Mouse (Mus musculus) testis, adult 2 months (tissue): ENCODE results near the gene Cyba. TPM values are rescaled to one million over a fixed set of nuclear protein-coding genes. Genes with fewer than 3 reads are reported as not detected.

ENCODE experiments used
- H3K27ac ChIP-seq: fragments of 200-500 bp; 2 replicates; pipeline ENCODE4 v1.5.1; 2012; ENCODE audit warnings: low read depth, low read length; ENCODE audit not compliant: control insufficient read depth, insufficient read depth
- H3K27me3 ChIP-seq: fragments of 200-500 bp; 2 replicates; pipeline ENCODE4 v1.6.1; 2012; ENCODE audit warnings: mild to moderate bottlenecking, low read length, moderate library complexity; ENCODE audit not compliant: control insufficient read depth, insufficient read depth
- H3K36me3 ChIP-seq: fragments of 200-500 bp; 2 replicates; pipeline ENCODE4 v1.6.1; 2012; ENCODE audit warnings: mild to moderate bottlenecking, low read length; ENCODE audit not compliant: control insufficient read depth, insufficient read depth
- H3K4me1 ChIP-seq: fragments of 200-500 bp; 2 replicates; pipeline ENCODE4 v1.6.1; 2012; ENCODE audit warnings: low read length; ENCODE audit not compliant: control insufficient read depth, insufficient read depth
- H3K4me3 ChIP-seq: fragments of 200-500 bp; 2 replicates; pipeline ENCODE4 v1.5.1; 2012; ENCODE audit warnings: low read depth, mild to moderate bottlenecking, low read length, moderate library complexity, mixed read lengths; ENCODE audit not compliant: control insufficient read depth
- CTCF ChIP-seq: fragments of 200-500 bp; IDR thresholded peaks from 2 replicates; pipeline ENCODE4 v1.5.1; 2012; ENCODE audit warnings: low read depth, mild to moderate bottlenecking, inconsistent platforms, low read length, moderate library complexity; ENCODE audit not compliant: control insufficient read depth, insufficient read depth, insufficient replicate concordance
- POLR2A ChIP-seq: fragments of 200-500 bp; IDR thresholded peaks from 2 replicates; pipeline ENCODE4 v1.6.1; 2012; ENCODE audit warnings: low read depth, mild to moderate bottlenecking, inconsistent platforms, low read length, moderate library complexity; ENCODE audit not compliant: control insufficient read depth
- polyA plus RNA-seq: library from polyadenylated mRNA; depleted of rRNA; stranded (reverse); fragments of >200 nt; gene quantifications from 2 replicates; pipeline ENCODE4 v1.2.3, GENCODE M21; 2012

Cyba gene
- polyA plus RNA-seq, 1 experiment, result 8.0 TPM

DNA sequence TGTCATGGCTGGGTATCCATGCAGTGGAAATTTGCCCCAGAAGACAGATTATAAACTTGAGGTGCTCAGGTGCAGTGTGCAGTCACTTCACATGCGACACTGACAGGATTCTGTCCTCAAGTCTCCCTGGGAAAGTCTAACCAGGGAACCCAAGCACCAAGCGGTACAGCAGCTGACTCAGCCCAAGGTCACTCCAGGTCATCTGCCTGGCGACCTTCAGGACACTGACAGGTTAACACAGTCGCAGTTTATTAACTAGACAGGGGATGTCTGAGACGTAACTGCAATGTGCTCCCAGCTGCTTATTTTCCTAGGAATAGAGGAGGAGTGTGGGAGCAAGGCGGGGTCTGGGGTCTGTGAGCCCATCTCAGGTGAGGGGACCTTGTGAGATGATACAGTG lies 36.7 kb upstream of the Cyba start:
- Histone ChIP-seq H3K4me1 (peaks cover 4% of the 10 kb centered on the region), H3K27me3 (no peaks in the 10 kb centered on the region), H3K27ac (no peak overlapping the region), H3K4me3 (no peak overlapping the region), H3K36me3 (no peaks in the 10 kb centered on the region; the same call in none of the 2 replicates)
- TF ChIP-seq CTCF (no peak), POLR2A (no peak)

DNA sequence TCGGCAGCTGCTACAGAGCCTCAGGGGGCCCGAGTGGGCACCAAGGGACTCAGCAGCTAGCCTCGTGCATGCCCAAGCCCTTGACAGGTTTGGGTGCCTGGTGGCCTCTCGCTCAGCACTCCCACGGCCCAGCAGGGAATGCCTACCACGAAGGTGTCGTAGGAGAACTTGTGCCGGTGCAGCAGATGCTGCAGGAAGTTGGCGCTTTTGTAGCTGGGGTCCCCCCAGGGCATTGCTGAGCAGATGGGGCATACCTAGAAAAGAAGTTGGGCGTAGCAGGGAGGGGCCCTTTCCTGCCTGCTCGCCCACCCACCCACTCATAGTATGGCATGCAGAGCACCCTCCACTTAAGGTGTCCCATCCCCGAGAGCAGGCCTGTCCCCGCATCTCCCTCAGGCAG lies 35.1 kb upstream of the Cyba start:
- TF ChIP-seq POLR2A, result no peak
- TF ChIP-seq CTCF, result no peak
- Histone ChIP-seq H3K27me3 (no peaks in the 10 kb centered on the region), H3K36me3 (no peaks in the 10 kb centered on the region; the same call in 1 of the 2 replicates), H3K4me1 (no peaks in the 10 kb centered on the region), H3K4me3 (no peak overlapping the region), H3K27ac (no peak overlapping the region)

DNA sequence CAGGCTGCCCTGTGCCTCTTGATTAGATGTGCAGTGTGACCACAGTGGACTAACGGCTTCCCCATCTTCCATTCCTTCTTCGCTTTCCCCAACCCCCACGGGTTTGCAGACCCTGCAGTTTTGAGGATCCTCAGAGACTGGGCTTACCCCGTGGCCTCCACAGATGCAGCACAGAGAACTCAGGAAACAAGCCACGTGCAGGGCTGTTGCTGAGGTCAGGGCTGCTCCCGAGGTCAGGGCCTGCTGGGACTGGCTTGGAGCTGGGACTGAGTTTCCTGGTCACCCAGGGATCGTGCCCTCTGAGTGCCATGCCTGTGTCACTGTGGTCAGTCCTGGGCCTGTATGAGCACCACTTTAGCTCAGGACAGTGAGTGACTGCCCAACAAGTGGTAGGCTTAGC lies 32.3 kb upstream of the Cyba start:
- no peak for TF ChIP-seq POLR2A
- no peak for TF ChIP-seq CTCF
- Histone ChIP-seq H3K27ac (no peak overlapping the region), H3K27me3 (no peaks in the 10 kb centered on the region), H3K4me1 (peaks cover 11% of the 10 kb centered on the region), H3K36me3 (no peaks in the 10 kb centered on the region; the same call in 1 of the 2 replicates), H3K4me3 (no peak overlapping the region)

DNA sequence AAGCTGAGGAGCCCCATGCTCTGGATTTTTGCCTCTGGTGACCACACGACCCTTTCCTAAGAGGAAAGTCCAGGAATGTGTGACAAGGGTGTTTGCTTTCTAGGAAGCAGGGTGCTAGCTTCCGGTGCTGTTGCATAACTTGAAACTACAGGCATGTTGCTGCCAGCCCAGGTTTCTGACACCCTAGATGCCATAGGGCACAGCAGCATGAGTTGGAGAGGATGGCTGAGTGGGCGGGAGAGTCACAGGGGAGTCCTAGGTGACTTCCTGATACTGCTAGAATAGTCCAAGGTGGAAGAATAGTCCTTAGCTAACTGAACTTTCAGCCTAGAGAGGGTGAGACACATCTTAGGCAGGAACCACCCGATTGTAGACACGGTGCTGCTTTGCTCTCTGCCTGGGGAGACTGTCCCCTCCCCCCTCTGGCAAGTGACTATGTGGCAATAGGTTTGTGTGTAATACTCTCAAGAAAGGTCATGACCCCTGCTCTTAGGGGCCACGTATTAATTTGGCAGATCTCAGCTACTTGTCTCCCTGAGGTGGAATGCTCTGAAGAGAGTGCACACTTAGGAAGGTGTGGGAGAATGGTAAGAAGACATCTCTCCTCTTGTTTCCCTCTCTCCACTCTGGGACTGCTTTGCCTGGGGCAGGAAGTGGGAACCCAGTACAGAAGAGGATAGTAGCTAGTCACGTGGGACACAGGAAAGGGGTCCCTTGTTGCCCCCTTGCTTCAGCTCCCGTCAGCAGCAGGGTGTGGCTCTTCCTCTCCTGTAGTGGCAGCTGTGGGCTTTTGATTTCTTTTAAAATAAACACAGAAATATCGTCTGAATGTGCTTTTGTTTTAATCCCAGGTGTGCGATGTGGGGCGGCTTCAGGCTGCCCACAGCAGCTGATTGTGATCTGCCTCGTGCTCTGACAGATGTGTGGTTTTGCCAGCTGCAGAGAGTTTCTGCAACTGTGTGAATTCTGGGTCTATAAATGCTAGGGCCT lies 31.2 kb upstream of the Cyba start:
- H3K36me3 ChIP-seq, result no peaks in the 10 kb centered on the region; the same call in 1 of the 2 replicates
- H3K4me1 ChIP-seq, result peaks cover 17% of the 10 kb centered on the region
- no peak for TF ChIP-seq POLR2A
- TF ChIP-seq CTCF, result no peak
- no peaks in the 10 kb centered on the region for H3K27me3 ChIP-seq
- no peak overlapping the region for H3K27ac ChIP-seq
- no peak overlapping the region for H3K4me3 ChIP-seq

DNA sequence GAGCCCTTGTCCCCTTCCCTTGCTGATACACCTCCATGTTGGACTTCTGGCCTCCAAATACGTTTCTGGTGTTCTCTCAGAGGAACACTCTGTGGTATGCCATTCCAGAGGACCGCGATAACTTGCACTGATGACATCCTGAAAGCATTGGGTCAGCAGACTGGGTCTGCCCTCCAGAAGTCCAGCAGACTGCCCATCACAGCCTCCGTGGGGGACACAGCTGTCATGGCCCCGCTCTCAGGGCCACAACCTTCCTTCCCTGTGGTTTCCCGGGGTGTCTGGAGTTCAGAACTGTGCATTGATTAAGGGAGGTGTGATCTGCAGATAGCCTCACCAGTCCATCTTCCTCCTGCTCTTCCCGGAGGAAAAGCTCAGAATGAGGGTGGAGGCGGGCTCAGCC lies 29.8 kb upstream of the Cyba start:
- TF ChIP-seq CTCF, result no peak
- no peak for TF ChIP-seq POLR2A
- no peaks in the 10 kb centered on the region for H3K27me3 ChIP-seq
- H3K27ac ChIP-seq, result no peak overlapping the region

DNA sequence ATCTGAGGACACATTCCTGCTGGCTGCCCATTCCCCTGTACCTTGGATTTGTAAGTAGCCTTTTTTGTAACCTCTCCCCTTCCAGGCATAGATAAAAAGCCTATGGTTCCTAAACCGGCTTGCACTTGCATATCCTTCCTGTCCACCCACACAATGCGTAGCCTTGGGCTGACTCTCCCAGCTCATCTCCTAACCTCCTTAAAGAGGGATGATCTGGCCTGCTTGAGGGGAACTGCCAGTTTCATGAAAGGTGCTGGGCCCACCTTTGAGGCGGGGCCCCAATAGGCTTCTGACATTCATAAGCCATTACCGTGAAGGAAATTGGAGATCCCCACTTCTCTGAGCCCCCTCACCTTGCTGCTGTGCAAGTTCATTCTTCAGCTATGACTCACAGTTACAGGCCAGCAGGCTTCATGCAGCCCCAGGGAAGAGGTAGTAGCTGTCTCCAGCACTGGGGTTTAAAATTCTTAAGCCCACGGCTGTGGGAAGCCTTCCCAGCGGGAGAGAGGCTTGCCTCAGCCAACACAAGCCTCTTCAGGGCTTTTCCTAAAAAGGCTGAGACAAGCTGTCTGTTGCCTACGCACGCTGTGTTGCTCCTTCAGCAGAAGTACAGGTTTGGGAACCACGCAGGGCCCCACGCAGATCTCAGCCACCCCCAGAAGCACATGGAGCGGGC lies 28.9 kb upstream of the Cyba start:
- no peak overlapping the region for H3K27ac ChIP-seq
- H3K4me1 ChIP-seq, result peaks cover 17% of the 10 kb centered on the region
- no peak for TF ChIP-seq CTCF
- no peak for TF ChIP-seq POLR2A
- H3K4me3 ChIP-seq, result no peak overlapping the region
- H3K36me3 ChIP-seq, result no peaks in the 10 kb centered on the region
- H3K27me3 ChIP-seq, result no peaks in the 10 kb centered on the region

More for the DNA sequence above, 29.8 kb upstream of the Cyba start:
- no peaks in the 10 kb centered on the region for H3K36me3 ChIP-seq
- H3K4me1 ChIP-seq, result peaks cover 17% of the 10 kb centered on the region
- no peak overlapping the region for H3K4me3 ChIP-seq

DNA sequence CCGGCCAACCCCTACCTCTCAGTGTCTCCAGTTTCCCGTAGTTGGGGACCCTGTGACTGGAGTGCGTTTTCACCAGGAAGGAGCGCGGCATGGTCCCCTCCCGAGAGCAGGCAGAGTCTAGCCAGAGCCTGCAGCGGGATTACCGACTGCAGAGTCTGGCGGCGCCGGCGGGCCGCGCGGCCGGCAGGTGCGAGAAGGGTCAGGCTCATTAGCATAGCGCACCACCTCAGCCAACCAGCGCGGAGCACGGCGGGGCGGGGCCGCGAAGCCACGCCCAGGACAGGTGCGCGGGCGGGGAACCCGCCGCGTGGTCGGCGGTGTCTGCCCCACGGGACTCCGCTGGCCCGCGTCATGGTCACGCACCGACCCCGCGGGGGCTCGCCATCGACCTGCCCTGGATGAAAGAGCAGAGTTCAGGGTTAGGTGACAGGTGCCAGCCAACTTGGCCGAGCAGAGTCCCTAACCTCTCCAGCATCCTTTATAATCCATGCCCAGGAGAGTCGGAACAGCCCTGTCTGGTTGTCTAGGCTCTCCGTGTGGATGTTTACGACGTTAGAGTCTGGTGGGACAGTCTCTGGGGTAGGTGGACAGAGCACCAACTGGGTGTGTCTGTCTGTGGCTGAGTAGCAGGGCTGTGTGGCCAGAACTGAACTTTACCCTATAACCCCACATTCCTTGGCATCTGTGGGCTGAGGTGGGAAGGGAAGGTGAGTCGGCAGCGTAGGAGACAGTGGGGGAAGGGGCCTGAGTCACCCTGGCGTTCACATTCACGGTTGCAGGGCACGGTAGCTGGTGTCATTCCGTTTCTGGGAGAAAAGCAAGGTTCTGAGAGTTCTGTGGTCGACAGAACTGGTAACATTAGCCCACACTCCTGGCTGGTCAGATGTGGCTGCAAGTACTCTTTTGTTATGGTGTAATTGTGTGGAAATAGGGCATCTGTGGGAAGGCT lies 28.1 kb upstream of the Cyba start, which contains the start of gene Snai3:
Gene Snai3, minus strand, starts transcription at position 210 of the 949 bp plus-strand sequence.
- Histone ChIP-seq H3K27ac (no peak within 1 kb of the TSS), H3K27me3 (no peaks in the 10 kb centered on the region), H3K4me3 (peak within 1 kb of the TSS; percentile 36), H3K4me1 (peaks cover 17% of the 10 kb centered on the region), H3K36me3 (no peaks in the 10 kb centered on the region)
- no peak for TF ChIP-seq POLR2A
- TF ChIP-seq CTCF, result no peak
